Mouse (Mus musculus): Measurements from ENCODE around the gene Itga11. TPM values are rescaled to one million over a fixed set of nuclear protein-coding genes. Genes with fewer than 3 reads are reported as not detected.
"Not testable (repeated sequence)": the region's sequence is repeated elsewhere in the genome, so short reads cannot be mapped to it uniquely, and the experiment has no call there.

Gene Itga11
- polyA plus RNA-seq, 1 experiment from 2014 or later: 3.0 TPM

GRCm38 (mm10) chr9:62811516-62812121 lies 134.0 kb downstream of the Itga11 start, which contains the start of gene Fem1b:
TSS of gene Fem1b (minus strand) at chr9:62811934.
- peak; percentile 93 for ATAC-seq (ENCODE audit: insufficient read depth, low FRiP score, low TSS enrichment)
- H3K9ac ChIP-seq (ENCODE audit: low read length): peak within 1 kb of the TSS; percentile 94
- H3K27me3 ChIP-seq (ENCODE audit: control insufficient read depth, insufficient read depth, low read length): no peaks in the 10 kb centered on the region
- peak within 1 kb of the TSS; percentile 80 for H3K4me3 ChIP-seq (ENCODE audit: low read depth, low read length)
- peak; percentile 92 for DNase-seq (ENCODE audit: low spot score)
- no peaks in the 10 kb centered on the region for H3K36me3 ChIP-seq (ENCODE audit: control insufficient read depth, insufficient read depth, low read length)
- peak within 1 kb of the TSS; percentile 87 for H3K4me2 ChIP-seq (ENCODE audit: low read depth)
- peaks cover 13% of the 10 kb centered on the region for H3K4me1 ChIP-seq (ENCODE audit: control insufficient read depth, insufficient read depth, low read length)
- no peaks in the 10 kb centered on the region for H3K9me3 ChIP-seq (ENCODE audit: control insufficient read depth, low read length)
- H3K27ac ChIP-seq (ENCODE audit: low read depth, low read length): peak within 1 kb of the TSS; percentile 94
- WGBS: under 1% methylated on average over 66 of the region's 68 CpGs

DNA sequence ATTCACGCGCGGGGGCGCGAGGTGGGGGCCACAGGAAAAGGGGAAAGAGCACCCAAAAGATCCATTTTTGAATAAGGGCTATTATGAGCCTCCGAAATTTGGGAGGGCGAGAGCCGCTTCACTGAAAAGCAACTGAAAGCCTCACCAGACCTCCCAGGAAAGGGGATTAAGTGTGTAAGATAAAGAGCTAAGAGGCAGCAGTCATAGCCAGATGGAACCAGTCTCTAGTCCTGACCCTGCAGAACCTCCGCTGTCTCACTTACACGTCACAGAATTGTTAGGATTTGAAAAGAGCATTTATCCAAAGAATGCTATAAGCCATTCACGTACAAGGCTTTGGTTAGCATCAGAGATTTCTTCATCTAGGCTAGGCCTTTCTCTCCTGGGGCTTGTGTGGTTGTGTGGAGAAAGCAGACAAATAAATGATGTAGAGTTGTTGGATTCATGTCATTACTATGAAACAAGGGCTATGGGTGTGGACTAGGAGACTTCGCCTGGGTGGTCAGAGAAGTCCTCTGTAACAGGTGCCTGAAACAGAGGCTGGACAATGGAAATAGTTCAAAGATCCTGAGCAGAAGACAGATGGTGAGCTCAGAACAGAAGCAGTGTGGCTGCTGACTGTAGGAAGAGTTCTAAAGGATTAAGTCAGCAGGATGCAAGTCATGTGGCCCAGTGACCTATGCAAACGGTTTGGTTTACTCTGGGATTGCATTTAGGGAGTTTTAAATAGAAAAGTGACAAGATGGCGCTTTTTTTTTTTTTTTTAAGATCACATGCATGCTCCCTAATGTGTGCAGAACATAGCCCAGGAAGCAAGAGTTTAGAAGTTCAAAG lies 134.8 kb downstream of the Itga11 start:
- H3K36me3 ChIP-seq (ENCODE audit: control insufficient read depth, insufficient read depth, low read length): no peaks in the 10 kb centered on the region
- ATAC-seq (ENCODE audit: insufficient read depth, low FRiP score, low TSS enrichment): no peak
- H3K9me3 ChIP-seq (ENCODE audit: control insufficient read depth, low read length): no peaks in the 10 kb centered on the region
- peaks cover 13% of the 10 kb centered on the region for H3K4me1 ChIP-seq (ENCODE audit: control insufficient read depth, insufficient read depth, low read length)
- 14% methylated on average over 14 of the region's 14 CpGs for WGBS
- peak overlapping the region; percentile 80 for H3K4me3 ChIP-seq (ENCODE audit: low read depth, low read length)
- no peak for DNase-seq (ENCODE audit: low spot score)
- H3K27ac ChIP-seq (ENCODE audit: low read depth, low read length): peak overlapping the region; percentile 94
- H3K27me3 ChIP-seq (ENCODE audit: control insufficient read depth, insufficient read depth, low read length): no peaks in the 10 kb centered on the region
- peak overlapping the region; percentile 87 for H3K4me2 ChIP-seq (ENCODE audit: low read depth)
- H3K9ac ChIP-seq (ENCODE audit: low read length): peak overlapping the region; percentile 94

DNA sequence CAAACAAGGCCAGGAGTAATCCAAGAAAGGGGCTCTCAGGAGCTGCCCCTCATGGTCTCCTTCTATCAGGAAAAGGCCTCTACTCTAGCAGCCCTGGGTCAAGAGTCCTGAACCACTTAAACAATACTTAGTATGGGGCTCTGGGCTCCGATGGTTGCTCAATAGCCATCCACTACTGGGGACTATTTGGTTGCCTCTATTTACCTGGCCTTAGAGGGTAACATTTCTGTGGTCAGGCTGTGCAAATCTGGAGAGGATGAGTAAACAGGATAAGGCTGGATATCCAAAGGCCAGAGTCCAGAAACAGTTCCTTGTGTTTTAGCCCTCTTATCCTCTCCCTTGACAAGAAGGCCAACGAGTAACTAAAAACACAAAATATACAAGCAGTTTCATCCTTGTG lies 137.1 kb downstream of the Itga11 start:
- DNase-seq (ENCODE audit: low spot score): no peak
- Histone ChIP-seq H3K4me2 (ENCODE audit: low read depth) (no peak overlapping the region), H3K4me1 (ENCODE audit: control insufficient read depth, insufficient read depth, low read length) (peaks cover 3% of the 10 kb centered on the region), H3K27me3 (ENCODE audit: control insufficient read depth, insufficient read depth, low read length) (no peaks in the 10 kb centered on the region), H3K36me3 (ENCODE audit: control insufficient read depth, insufficient read depth, low read length) (no peaks in the 10 kb centered on the region), H3K9ac (ENCODE audit: low read length) (no peak overlapping the region), H3K27ac (ENCODE audit: low read depth, low read length) (no peak overlapping the region), H3K9me3 (ENCODE audit: control insufficient read depth, low read length) (no peaks in the 10 kb centered on the region), H3K4me3 (ENCODE audit: low read depth, low read length) (no peak overlapping the region)
- WGBS: 89% methylated on average over 2 of the region's 2 CpGs
- no peak for ATAC-seq (ENCODE audit: insufficient read depth, low FRiP score, low TSS enrichment)

DNA sequence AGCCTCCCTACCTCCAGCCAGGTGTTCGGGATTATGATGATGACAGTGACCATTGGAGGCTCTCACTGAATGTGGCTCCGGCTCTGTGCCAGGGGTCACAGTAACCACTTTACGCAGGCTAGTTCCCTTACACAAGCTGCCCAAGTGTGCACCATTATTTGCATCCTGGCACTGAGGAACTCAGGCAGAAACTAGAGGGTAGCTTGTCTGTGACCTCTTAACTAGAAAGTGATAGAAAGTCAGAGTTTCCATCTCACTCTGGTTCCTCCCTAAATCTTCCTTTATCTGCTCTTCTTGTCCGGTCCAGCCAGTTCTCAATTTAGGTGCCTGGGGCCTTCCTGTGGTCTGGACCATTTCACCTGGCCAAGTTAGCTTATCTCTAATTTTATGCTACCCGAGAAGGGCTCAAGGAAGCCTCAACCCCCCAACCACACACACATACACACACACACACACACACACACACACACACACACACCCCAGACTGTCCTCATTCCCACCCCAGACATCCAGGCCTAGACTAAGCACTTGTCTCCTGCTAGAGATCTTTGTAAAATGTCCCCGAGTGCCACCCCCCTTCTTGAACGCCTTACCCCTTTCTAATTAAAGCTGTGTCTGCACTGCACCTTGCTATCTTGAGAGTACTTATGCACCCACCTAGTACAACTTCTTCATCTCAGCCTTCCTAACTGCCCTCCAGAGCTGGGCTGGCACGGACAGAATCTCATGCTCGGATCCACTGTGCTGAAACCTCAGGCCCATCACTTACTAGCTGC lies 138.9 kb downstream of the Itga11 start:
- WGBS: 88% methylated on average over 9 of the region's 9 CpGs
- H3K27ac ChIP-seq (ENCODE audit: low read depth, low read length): no peak overlapping the region
- DNase-seq (ENCODE audit: low spot score): no peak

GRCm38 (mm10) chr9:62817099-62817571 lies 139.5 kb downstream of the Itga11 start:
- no peak overlapping the region for H3K9ac ChIP-seq (ENCODE audit: low read length)
- H3K4me1 ChIP-seq (ENCODE audit: control insufficient read depth, insufficient read depth, low read length): no peaks in the 10 kb centered on the region; the same call in 1 of the 2 replicates
- no peak overlapping the region for H3K4me2 ChIP-seq (ENCODE audit: low read depth)
- H3K4me3 ChIP-seq (ENCODE audit: low read depth, low read length): no peak overlapping the region
- ATAC-seq (ENCODE audit: insufficient read depth, low FRiP score, low TSS enrichment) (no peak), DNase-seq (ENCODE audit: low spot score) (no peak)
- no peaks in the 10 kb centered on the region for H3K27me3 ChIP-seq (ENCODE audit: control insufficient read depth, insufficient read depth, low read length)
- no peaks in the 10 kb centered on the region for H3K36me3 ChIP-seq (ENCODE audit: control insufficient read depth, insufficient read depth, low read length)
- WGBS: 74% methylated on average over 12 of the region's 12 CpGs
- H3K27ac ChIP-seq (ENCODE audit: low read depth, low read length): no peak overlapping the region
- no peaks in the 10 kb centered on the region for H3K9me3 ChIP-seq (ENCODE audit: control insufficient read depth, low read length)

More for the DNA sequence above, 138.9 kb downstream of the Itga11 start:
- Histone ChIP-seq H3K9ac (ENCODE audit: low read length) (no peak overlapping the region), H3K4me3 (ENCODE audit: low read depth, low read length) (no peak overlapping the region), H3K9me3 (ENCODE audit: control insufficient read depth, low read length) (no peaks in the 10 kb centered on the region), H3K4me2 (ENCODE audit: low read depth) (no peak overlapping the region), H3K36me3 (ENCODE audit: control insufficient read depth, insufficient read depth, low read length) (no peaks in the 10 kb centered on the region), H3K27me3 (ENCODE audit: control insufficient read depth, insufficient read depth, low read length) (no peaks in the 10 kb centered on the region), H3K4me1 (ENCODE audit: control insufficient read depth, insufficient read depth, low read length) (no peaks in the 10 kb centered on the region; the same call in 1 of the 2 replicates)
- no peak for ATAC-seq (ENCODE audit: insufficient read depth, low FRiP score, low TSS enrichment)

DNA sequence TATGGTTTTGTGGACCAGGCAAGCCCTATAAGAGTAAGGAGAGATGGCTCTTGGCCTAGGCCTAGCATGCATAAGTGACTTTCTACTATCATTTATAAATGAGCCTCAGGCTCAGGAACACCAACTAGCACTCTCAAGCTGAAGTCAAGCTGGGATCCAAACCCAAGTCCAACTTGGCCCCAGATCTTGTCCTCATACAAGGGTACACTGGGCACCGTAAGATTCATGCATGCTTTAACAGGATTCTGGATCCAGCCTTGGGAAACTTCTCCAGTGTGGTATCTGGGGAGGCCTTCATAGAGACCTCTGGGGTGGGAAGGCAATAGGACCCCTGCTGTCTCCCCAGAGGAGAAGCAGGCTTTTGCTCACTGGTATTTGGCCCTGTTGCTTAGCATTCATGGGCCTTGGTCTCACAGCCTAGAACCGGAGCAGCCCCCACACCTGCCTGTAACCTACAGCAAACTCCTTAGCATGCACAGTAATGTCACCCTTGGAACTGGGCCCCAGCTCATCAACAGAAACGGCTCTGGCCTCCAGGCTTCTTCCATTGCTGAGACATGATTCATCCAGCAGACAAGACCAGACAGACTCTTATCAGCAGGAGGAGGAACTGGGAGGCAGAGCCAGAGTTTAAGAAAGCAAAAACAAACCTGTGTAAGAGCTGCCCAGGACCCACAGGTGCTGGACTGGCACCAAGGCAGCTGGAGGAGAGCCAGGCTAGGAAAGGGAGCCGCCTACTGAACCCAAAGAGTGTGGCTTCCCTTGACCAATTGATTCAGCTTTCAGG lies 140.4 kb downstream of the Itga11 start:
- 84% methylated on average over 4 of the region's 4 CpGs for WGBS

GRCm38 (mm10) chr9:62819494-62819893 lies 141.9 kb downstream of the Itga11 start:
- no peaks in the 10 kb centered on the region for H3K27me3 ChIP-seq (ENCODE audit: control insufficient read depth, insufficient read depth, low read length)
- H3K9ac ChIP-seq (ENCODE audit: low read length): no peak overlapping the region
- H3K4me1 ChIP-seq (ENCODE audit: control insufficient read depth, insufficient read depth, low read length): no peaks in the 10 kb centered on the region
- 90% methylated on average over 3 of the region's 3 CpGs for WGBS
- no peaks in the 10 kb centered on the region for H3K36me3 ChIP-seq (ENCODE audit: control insufficient read depth, insufficient read depth, low read length)
- H3K4me2 ChIP-seq (ENCODE audit: low read depth): no peak overlapping the region
- ATAC-seq (ENCODE audit: insufficient read depth, low FRiP score, low TSS enrichment): no peak
- no peak overlapping the region for H3K4me3 ChIP-seq (ENCODE audit: low read depth, low read length)
- no peak for DNase-seq (ENCODE audit: low spot score)
- no peak overlapping the region for H3K27ac ChIP-seq (ENCODE audit: low read depth, low read length)
- H3K9me3 ChIP-seq (ENCODE audit: control insufficient read depth, low read length): no peaks in the 10 kb centered on the region

More for the DNA sequence above, 140.4 kb downstream of the Itga11 start:
- Histone ChIP-seq H3K9me3 (ENCODE audit: control insufficient read depth, low read length) (no peaks in the 10 kb centered on the region), H3K4me3 (ENCODE audit: low read depth, low read length) (no peak overlapping the region), H3K27me3 (ENCODE audit: control insufficient read depth, insufficient read depth, low read length) (no peaks in the 10 kb centered on the region), H3K9ac (ENCODE audit: low read length) (no peak overlapping the region), H3K4me2 (ENCODE audit: low read depth) (no peak overlapping the region), H3K27ac (ENCODE audit: low read depth, low read length) (no peak overlapping the region), H3K4me1 (ENCODE audit: control insufficient read depth, insufficient read depth, low read length) (no peaks in the 10 kb centered on the region), H3K36me3 (ENCODE audit: control insufficient read depth, insufficient read depth, low read length) (no peaks in the 10 kb centered on the region)
- ATAC-seq (ENCODE audit: insufficient read depth, low FRiP score, low TSS enrichment): no peak
- no peak for DNase-seq (ENCODE audit: low spot score)

DNA sequence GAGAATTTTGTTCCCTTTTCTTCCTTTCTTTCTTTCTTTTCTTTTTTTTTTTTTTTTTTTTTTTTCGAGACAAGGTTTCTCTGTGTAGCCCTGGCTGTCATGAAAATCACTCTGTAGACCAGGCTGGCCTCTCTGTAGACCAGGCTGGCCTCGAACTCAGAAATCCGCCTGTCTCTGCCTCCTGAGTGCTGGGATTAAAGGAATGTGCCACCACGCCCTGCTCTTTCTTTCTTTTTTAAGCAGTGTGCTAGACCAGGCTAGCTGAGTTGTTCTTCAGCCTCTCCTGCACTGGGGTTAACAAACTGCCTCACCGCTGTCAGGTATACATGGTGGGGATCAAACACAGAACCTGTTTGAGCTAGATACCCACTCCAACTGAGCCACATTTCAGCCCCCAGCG lies 142.3 kb downstream of the Itga11 start:
- not testable (repeated sequence) for H3K4me3 ChIP-seq (ENCODE audit: low read depth, low read length); H3K27ac ChIP-seq (ENCODE audit: low read depth, low read length); DNase-seq (ENCODE audit: low spot score); H3K36me3 ChIP-seq (ENCODE audit: control insufficient read depth, insufficient read depth, low read length); H3K9ac ChIP-seq (ENCODE audit: low read length); H3K9me3 ChIP-seq (ENCODE audit: control insufficient read depth, low read length); H3K4me2 ChIP-seq (ENCODE audit: low read depth); H3K27me3 ChIP-seq (ENCODE audit: control insufficient read depth, insufficient read depth, low read length); ATAC-seq (ENCODE audit: insufficient read depth, low FRiP score, low TSS enrichment); H3K4me1 ChIP-seq (ENCODE audit: control insufficient read depth, insufficient read depth, low read length)
- 89% methylated on average over 6 of the region's 6 CpGs for WGBS

All from neural tube, embryonic 11.5 days (tissue).